Mouse (Mus musculus) erythroblast, embryonic 14.5 days (primary cell): ENCODE measurements around the gene Uhrf2. TPM values are rescaled to one million over a fixed set of nuclear protein-coding genes. Genes with fewer than 3 reads are reported as not detected.

Source experiments
- H3K27me3 ChIP-seq: 2 replicates; pipeline ENCODE4 v1.6.1; 2012; ENCODE audit warnings: inconsistent platforms; ENCODE audit not compliant: control insufficient read depth
- H3K36me3 ChIP-seq: 2 replicates; pipeline ENCODE4 v1.6.1; 2012; ENCODE audit warnings: mild to moderate bottlenecking, inconsistent platforms; ENCODE audit not compliant: control insufficient read depth
- H3K4me1 ChIP-seq: 2 replicates; pipeline ENCODE4 v1.6.1; 2012; ENCODE audit warnings: inconsistent platforms; ENCODE audit not compliant: control insufficient read depth
- H3K4me3 ChIP-seq: replicated peaks from 2 replicates; pipeline ENCODE3; 2012; ENCODE audit warnings: moderate library complexity, mild to moderate bottlenecking, inconsistent platforms
- H3K9me3 ChIP-seq: 2 replicates; pipeline ENCODE4 v1.6.1; 2012; ENCODE audit warnings: low read length, inconsistent platforms, mixed read lengths; ENCODE audit not compliant: control insufficient read depth
- GATA1 ChIP-seq: IDR thresholded peaks from 2 replicates; pipeline ENCODE4 v1.6.1; 2012; ENCODE audit warnings: low read length, inconsistent platforms, mixed read lengths
- TAL1 ChIP-seq: IDR thresholded peaks from 3 replicates; pipeline ENCODE4 v1.6.1; 2012; ENCODE audit warnings: low read length, inconsistent platforms, mixed read lengths
- polyA plus RNA-seq: library from polyadenylated mRNA; stranded (reverse); fragments of >175 nt; gene quantifications from 2 replicates; pipeline ENCODE4 v1.2.3, GENCODE M21; 2012

Gene Uhrf2
- polyA plus RNA-seq, 1 experiment: 0.94 TPM

DNA sequence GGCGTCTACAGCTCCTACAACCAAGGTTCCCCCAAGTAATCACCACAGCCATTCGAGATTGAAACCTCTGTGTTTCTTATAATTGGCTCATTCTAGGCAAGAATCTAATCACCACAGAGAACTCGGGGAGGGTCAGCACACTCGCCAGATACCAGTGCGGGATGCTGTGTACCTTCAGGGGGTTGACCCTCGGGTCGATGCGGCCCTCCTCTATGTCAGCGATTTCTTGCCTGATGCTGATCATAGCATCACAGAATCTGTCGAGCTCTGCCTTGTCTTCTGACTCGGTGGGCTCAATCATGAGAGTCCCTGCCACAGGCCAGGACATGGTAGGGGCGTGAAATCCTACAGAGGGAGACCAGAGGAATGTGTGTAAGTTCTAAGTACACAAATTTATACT is 70.3 kb downstream of the Uhrf2 start:
- Histone ChIP-seq H3K27me3 (no peaks in the 10 kb centered on the region), H3K9me3 (peaks cover 22% of the 10 kb centered on the region), H3K4me1 (no peaks in the 10 kb centered on the region), H3K4me3 (no peak overlapping the region), H3K36me3 (peaks cover 45% of the 10 kb centered on the region)
- TF ChIP-seq GATA1 (no peak), TAL1 (no peak)

DNA sequence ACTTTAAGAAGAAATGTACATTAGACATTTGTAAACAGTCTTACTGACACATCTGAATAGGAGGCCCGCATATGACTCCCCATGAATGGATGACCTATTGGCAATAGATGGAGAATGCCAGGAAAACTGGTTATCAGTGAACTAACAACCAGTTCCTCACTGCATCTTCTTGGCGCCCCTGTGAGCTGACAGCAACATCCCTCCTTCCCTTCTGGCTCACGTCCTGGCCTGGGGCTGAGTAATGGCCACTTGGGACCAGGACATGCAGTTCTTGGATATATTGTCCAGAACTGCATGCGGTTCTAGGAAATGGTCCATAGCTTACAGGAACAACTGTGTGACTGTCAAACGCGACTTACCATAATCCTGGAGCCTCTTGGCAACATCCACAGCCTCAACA is 72.3 kb downstream of the Uhrf2 start:
- no peaks in the 10 kb centered on the region for H3K4me1 ChIP-seq
- peaks cover 24% of the 10 kb centered on the region for H3K36me3 ChIP-seq
- H3K4me3 ChIP-seq: no peak overlapping the region
- no peaks in the 10 kb centered on the region for H3K27me3 ChIP-seq
- TF ChIP-seq TAL1: no peak
- TF ChIP-seq GATA1: no peak
- H3K9me3 ChIP-seq: peaks cover 22% of the 10 kb centered on the region

DNA sequence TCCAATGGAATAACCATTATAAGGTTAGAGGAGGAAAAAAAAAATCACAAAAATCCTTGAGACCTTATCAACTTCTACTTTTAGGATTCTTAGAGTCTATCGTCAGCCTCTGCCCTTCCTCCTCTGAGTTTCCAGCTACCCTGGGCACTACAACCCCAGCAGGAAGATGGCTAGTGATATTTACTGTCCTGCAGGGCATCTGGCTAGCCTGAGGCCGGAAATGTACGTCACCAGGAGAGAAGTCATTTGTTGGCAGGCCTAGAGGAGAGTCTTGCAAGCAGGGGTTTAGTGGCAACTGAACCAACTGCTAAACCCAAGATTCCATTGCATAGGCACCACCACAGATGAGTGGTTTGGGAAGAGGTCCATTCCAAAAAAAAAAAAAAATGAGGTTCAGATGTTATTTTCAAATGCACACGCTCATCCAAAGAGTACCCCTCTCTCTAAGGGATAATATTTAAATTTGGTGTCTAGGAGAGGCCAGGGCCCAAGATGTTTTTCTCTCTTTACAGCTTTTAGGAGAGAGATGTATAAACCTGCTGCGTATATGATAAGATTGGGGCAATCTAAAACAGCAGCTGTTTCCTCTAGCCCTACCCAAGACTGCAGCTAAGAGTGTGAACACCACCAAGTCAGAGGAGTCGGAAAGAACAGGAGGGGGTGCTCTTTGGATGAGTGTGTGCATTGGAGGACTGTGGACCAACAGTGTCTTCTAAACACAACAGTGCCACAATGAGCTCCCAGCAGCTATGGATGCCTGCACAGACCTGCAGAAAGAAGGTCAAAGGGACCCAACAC is 74.9 kb downstream of the Uhrf2 start:
- Histone ChIP-seq H3K4me1 (no peaks in the 10 kb centered on the region), H3K36me3 (peaks cover 3% of the 10 kb centered on the region; the same call in 1 of the 2 replicates), H3K27me3 (no peaks in the 10 kb centered on the region), H3K4me3 (no peak overlapping the region), H3K9me3 (peaks cover 7% of the 10 kb centered on the region; the same call in 1 of the 2 replicates)
- TF ChIP-seq TAL1 (no peak), GATA1 (no peak)

DNA sequence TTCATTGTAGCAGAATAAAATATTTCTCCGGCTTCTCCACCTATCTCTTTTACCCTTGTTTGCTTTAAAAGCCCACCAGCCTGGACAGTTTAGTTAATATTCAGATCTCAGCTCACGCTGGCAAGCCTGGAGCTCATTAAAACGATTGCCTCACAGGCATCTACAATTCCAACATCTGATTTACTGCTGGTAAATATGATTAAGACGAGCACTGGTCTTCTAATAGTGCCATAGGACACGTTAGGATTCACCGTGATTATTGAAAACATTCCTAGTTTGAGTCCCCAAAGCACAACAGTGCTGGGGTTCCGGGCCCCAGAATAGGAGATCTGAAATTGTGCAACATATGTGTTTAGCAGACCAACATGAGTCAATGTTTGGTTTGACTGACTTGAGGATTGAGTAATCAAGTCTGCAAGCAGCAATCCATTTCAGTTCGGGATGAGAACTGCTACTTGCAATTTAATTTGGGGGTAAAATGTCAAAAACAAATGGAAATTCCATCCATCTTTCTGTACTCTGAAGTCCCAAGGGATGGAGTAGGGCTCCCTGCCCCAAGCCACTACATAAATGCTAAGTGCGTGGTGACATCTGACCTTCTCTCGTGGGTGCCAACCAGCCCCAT is 77.0 kb downstream of the Uhrf2 start:
- H3K9me3 ChIP-seq: no peaks in the 10 kb centered on the region
- H3K4me1 ChIP-seq: no peaks in the 10 kb centered on the region
- H3K27me3 ChIP-seq: no peaks in the 10 kb centered on the region
- no peak overlapping the region for H3K4me3 ChIP-seq
- TF ChIP-seq TAL1: no peak
- no peak for TF ChIP-seq GATA1
- peaks cover 3% of the 10 kb centered on the region; the same call in 1 of the 2 replicates for H3K36me3 ChIP-seq

DNA sequence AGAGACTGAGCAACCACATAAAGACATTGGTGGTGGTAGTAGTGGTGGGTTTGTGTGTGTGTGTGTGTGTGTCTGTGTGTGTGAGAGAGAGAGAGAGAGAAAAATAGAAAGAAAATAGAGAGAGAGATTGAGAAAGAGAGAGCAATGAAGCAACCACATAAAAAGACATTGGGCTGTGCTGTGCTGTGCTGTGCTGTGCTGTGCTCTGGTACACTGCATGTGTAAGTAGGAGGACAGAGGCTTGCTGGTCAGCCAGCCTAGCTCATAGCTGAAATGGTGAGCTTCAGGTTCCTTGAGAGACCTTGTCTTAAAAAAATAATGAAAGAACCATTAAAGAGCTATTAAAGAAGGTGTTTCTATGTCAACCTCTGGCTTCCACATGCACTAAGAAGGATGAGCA is 78.3 kb downstream of the Uhrf2 start:
- Histone ChIP-seq H3K36me3 (no peaks in the 10 kb centered on the region; the same call in 1 of the 2 replicates), H3K4me1 (no peaks in the 10 kb centered on the region), H3K27me3 (no peaks in the 10 kb centered on the region), H3K4me3 (no peak overlapping the region), H3K9me3 (no peaks in the 10 kb centered on the region)
- TF ChIP-seq GATA1 (no peak), TAL1 (no peak)

DNA sequence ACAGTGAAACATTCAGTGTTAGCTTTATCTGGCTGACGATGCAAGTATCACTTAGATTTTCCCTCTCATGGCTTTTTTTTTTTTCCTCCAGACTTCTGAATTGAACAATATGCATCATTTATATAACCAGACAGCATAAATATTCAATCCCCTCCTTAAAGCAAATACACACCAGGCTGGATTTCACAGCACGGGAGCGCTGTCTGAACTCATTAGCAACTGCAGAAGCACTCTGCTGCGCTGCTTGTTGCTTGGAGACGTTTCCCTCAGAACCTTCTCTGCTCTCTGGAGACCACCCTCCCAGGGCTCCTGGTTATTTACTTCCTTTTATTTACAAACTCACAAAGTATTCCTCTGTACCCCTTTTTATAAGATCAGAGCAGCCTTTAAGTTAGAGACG is 78.8 kb downstream of the Uhrf2 start:
- TF ChIP-seq TAL1: no peak
- TF ChIP-seq GATA1: no peak
- Histone ChIP-seq H3K36me3 (no peaks in the 10 kb centered on the region; the same call in 1 of the 2 replicates), H3K4me1 (no peaks in the 10 kb centered on the region), H3K27me3 (no peaks in the 10 kb centered on the region), H3K9me3 (no peaks in the 10 kb centered on the region), H3K4me3 (no peak overlapping the region)

DNA sequence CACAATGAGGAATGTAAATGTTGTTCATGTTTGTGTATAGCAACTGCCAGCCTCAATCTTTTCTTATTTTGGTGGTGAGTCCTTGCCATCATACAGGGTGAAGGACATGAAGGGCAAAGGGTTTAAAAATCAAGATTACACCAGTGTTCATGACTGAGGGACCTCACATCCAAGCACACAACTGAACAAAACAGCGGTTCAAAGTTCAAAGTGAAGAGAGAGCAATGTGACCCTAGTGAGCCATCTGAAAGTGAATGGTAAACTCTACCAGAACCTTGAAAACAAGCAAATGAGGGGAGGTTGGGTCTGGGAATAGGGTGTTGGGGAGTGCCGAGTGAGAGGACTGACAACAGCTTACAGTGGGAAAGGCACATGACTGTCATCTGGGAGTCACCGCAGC is 81.1 kb downstream of the Uhrf2 start:
- H3K9me3 ChIP-seq: no peaks in the 10 kb centered on the region
- H3K4me3 ChIP-seq: no peak overlapping the region
- no peak for TF ChIP-seq TAL1
- TF ChIP-seq GATA1: no peak

DNA sequence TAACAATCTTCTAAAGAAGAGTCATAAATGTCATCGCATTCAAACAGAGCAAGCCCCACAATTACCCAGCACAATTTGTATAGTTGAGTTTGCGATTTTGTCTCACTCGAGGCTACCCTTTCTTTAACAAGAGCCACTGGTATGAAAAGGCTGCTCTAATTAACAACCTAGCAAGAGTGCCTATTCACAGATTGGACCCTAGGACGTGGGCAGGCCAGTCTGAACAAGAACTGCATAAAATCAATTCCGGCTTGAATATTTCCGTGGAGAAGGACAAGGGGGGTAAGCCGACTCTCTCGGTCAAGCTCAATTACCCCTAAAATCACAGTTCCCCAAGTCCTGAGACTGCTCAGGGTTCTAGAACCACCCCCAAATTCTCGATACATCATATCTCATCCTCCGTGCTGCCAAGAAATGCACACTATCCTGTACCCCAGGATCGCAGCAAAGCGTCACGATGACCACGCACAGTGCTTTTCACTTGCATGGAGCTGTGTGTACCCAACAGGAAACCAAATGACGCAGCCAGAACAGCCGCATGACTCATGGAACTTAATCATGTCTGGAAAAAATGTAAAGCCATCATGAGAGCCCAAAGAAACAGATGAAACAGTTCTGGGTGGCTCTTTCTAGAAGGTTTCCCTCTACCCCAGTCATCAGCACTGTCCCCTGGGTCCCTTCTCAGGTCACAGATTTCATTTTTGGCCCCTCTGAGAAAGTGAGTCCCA is 82.8 kb downstream of the Uhrf2 start:
- Histone ChIP-seq H3K9me3 (no peaks in the 10 kb centered on the region), H3K4me3 (no peak overlapping the region), H3K36me3 (no peaks in the 10 kb centered on the region; the same call in 1 of the 2 replicates), H3K4me1 (no peaks in the 10 kb centered on the region), H3K27me3 (no peaks in the 10 kb centered on the region)
- TF ChIP-seq GATA1 (no peak), TAL1 (no peak)

More for the DNA sequence above, 81.1 kb downstream of the Uhrf2 start:
- Histone ChIP-seq H3K27me3 (no peaks in the 10 kb centered on the region), H3K4me1 (no peaks in the 10 kb centered on the region), H3K36me3 (no peaks in the 10 kb centered on the region; the same call in 1 of the 2 replicates)

DNA sequence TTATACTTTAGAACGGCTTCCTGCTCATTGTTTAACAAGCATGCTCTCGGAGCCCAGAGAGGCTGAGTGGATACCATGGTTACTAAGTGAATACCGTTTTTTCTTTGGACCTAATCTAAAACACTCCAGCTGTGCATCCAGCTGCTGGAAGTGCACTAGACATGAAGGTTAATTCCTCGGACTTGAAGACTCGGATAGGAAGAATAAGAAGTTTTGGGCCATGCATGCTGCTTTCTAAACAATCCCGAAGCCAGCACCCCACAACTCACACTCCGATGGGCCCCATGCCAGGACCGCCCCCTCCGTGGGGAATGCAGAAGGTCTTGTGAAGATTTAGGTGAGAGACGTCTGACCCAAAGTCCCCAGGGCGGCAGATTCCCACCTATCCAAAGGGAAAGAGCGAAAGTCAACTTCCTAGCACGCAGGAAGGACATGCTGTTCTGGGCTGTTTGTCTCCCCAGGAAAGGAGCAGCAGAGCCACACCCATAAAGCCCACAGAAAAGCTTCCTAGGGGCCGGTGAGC is 84.7 kb downstream of the Uhrf2 start:
- Histone ChIP-seq H3K4me3 (no peak overlapping the region), H3K4me1 (no peaks in the 10 kb centered on the region), H3K27me3 (no peaks in the 10 kb centered on the region), H3K36me3 (no peaks in the 10 kb centered on the region; the same call in 1 of the 2 replicates), H3K9me3 (no peaks in the 10 kb centered on the region)
- no peak for TF ChIP-seq TAL1
- no peak for TF ChIP-seq GATA1
